Mouse (Mus musculus) layer of hippocampus, adult 11-12 months (tissue): ENCODE data around the gene Hnmt.
A peak's percentile ranks its signal among the peaks of the same experiment; 100 is the strongest.
"Not testable (repeated sequence)": the region's sequence is repeated elsewhere in the genome, so short reads cannot be mapped to it uniquely, and the experiment has no call there.

ENCODE experiments used
- DNase-seq: peaks from one replicate; pipeline ENCODE4 v3.0.0; 2022; ENCODE audit warnings: low spot score

Hnmt gene

GRCm38 (mm10) chr2:24049344-24049990 is at the start of gene Hnmt:
Gene Hnmt, minus strand, starts transcription at chr2:24049394.
- no peak for DNase-seq

DNA sequence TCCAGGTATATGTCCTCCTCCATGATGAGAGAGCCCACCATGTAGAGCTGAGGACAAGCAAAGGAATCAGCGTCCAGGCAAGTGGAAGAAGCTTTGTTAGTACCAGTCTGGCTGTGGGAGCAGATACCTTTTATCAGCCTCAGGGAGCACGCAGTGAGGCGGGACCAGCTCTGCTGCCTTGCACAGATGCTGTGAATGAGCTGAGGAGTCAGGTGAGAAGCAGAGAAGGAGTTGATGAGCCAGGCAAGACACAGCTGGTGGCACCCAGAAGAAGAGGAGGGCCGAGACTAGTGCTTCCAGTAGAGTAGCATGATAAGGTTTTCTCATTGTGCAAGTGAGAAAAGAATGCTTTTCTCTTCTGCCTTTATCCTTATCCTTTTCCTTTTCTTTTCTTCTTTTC is 47.3 kb upstream of the Hnmt start, which contains the start of gene Tbpl2:
Gene Tbpl2, minus strand, starts transcription at position 101 of the 400 bp plus-strand sequence.
- DNase-seq: no peak

GRCm38 (mm10) chr2:24090921-24091320 is 41.7 kb upstream of the Hnmt start:
- no peak for DNase-seq

- DNase-seq: no peak
These were observed 1.3 kb upstream of the Hnmt start for GRCm38 (mm10) chr2:24050459-24050858.

- DNase-seq: peak; percentile 55
These were observed 605 bp downstream of the Hnmt start for GRCm38 (mm10) chr2:24048480-24049097.

GRCm38 (mm10) chr2:24047551-24048479 is 1.4 kb downstream of the Hnmt start:
- DNase-seq: no peak

DNA sequence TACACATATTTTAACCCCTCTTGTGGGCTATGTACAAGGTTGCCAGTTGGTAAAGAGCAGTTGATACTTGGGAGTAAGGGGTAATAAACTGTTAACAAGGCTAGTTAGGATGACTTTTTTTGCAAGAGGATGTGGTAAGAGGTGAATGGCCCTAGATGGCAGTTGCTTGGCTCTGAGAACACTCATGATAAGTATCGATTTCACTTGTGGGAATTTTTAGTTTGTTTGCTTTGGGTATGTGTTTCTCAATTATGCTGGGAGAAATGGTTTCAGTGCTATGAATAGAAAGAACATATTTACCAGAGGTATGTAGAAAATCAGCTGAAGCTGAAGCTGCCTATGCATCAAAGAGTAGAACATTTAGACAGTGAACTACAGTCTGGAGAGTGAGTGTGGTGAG is 6.3 kb downstream of the Hnmt start:
- DNase-seq: no peak

- DNase-seq: no peak
These were observed 8.7 kb downstream of the Hnmt start for GRCm38 (mm10) chr2:24040531-24040930.

DNA sequence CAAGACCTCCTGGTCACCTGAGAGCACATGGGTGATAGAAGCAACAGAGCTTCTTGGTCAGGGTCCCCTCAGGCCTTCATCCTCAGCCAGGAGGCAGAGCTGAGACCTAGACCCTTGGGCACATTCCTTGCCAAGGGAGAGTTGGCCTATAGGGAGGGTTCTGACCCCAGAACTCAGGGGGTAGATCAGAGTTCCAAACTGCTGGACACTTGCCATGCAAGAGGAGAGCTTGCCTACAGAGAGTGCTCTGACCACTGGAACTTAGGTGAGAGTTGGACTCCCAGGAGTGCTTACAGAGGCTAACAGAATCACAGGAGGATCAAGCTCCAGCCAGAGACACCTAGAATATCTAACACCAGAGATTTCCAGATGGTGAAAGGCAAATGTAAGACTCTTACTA is 29.8 kb downstream of the Hnmt start:
- not testable (repeated sequence) for DNase-seq

DNA sequence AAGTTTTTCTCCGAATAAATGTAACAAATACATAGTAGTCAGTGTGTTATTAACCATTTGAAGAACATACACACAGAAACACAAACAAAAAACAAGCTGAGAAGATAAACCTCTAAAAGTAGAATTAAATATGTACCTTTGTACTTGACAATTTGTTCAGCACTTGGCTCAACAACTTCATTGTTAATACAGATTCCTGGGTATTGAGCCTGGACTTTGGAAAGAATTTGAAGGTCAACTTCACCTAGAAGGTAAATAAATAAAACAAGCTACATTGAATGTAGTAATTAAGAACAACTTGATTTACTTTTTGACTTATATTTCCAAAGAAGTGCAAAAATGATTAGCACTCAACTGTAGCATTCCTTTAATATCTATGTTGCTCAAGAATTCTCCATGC is 30.2 kb downstream of the Hnmt start:
- no peak for DNase-seq

DNA sequence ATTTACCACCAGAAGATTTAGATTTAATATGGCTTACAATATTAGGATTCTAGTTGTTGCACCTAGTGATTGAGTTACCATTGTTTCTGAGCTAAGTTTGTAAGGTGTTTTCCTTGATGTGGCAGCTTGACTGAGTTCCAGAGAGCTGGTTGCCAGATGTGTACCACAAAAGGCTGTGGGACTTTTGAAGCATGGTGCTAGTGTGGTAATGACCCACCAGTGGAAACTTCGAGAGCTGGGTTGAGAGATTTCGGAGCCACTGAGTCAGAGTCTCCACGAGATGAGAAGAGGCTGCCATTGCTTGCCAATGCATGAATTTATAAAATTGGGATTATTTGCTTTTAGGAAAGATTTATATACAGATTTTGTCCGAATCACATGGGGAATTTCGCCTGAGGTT is 34.2 kb downstream of the Hnmt start:
- DNase-seq: no peak

DNA sequence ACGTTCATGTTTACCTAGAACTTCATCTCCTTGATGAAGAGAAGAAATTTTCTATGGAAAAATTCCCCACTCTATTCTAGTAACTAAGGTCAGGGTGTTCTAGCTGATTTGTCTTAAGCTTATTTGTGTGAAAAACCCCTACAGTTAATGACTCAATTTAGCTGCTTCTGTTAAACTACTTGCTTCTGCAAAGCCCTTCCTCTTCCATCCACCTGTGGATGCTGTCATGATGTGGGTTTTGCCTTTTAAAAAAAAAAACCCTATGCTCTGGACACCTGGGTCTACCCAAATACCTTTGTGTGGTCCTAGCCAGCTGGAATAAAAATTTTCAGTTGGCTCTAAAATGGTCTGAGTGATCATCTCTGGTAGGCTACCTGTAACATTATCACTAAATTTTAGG is 49.9 kb downstream of the Hnmt start:
- DNase-seq: no peak

GRCm38 (mm10) chr2:23998836-23999235 is 50.4 kb downstream of the Hnmt start:
- DNase-seq: no peak

- DNase-seq: no peak
These were observed 52.4 kb downstream of the Hnmt start for GRCm38 (mm10) chr2:23996830-23997229.

- DNase-seq: not testable (repeated sequence)
These were observed 59.1 kb downstream of the Hnmt start for GRCm38 (mm10) chr2:23990034-23990573.

GRCm38 (mm10) chr2:23987283-23987682 is 61.9 kb downstream of the Hnmt start:
- DNase-seq: no peak

- no peak for DNase-seq
These were observed 65.9 kb downstream of the Hnmt start for GRCm38 (mm10) chr2:23983343-23983742.

GRCm38 (mm10) chr2:23982860-23983259 is 66.3 kb downstream of the Hnmt start:
- DNase-seq: no peak

DNA sequence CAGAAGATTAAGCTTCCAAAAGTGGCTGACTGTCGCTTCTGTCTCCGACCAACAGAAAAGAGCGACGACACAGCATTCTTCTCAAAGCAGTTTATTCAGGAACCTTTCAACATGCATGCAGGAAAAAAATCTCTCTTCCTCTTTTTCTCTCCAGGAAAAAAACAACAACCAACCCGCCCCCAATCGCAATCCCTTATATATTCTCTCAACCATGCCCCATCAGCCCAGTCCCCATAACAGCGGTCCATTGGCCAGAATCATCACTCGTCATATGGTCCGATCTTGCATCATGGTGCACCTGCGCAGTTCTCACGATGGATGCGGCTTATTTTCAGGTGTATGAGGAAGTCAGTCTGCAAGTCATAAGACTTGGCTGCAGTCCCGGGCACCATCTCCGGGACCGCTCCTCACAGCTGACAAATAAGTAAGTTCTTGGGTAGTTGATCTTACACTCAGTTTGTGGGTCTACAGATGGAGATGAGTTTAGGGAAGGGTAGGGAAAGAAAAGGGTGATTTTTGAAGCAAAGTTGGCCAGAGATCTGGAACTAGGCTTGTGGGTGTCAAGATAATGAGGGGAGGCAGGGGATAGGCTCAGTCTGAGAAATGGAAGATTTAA is 88.4 kb downstream of the Hnmt start:
- not testable (repeated sequence) for DNase-seq
